Comparison of ENCODE assay signal across 15 mouse cellular contexts in the genomic region with DNA sequence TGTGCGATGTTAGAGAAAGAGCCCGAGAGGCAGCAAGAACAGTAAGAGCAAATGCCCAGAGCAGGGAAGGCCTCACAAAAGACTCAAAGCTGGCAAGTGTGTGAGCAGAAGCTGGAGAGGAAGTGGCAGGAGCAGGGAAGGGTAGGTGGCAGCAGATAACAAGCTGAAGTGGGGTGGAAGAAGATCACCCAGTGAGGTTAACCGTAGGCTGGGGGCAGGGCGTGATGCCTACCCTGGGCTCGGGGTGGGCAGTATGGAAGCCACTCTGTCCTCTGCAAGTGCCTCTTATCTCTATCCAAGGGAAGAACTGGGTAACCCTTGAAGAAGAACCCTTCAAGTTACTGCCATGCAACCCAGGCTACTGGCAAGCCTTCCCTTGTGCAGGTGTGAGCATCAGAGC.
"Had no signal": no experiment of that assay in that cellular context is flagged by ENCODE, and none has a peak within 500 bp of the region (broad histone marks: within the 10 kb centered on the region; RNA-seq: fewer than 3 reads in every experiment).

No protein-coding gene starts in this region.

- H3K27ac ChIP-seq: kidney, embryonic 15.5 days; left cerebral cortex, adult 2 months; liver, embryonic 13.5 days; midbrain, embryonic 10.5 days; midbrain, embryonic 13.5 days had no signal

- H3K36me3 ChIP-seq: kidney, embryonic 15.5 days; liver, embryonic 13.5 days; midbrain, embryonic 10.5 days; midbrain, embryonic 13.5 days had no signal

- H3K27me3 ChIP-seq: liver, embryonic 13.5 days; midbrain, embryonic 13.5 days had no signal

- H3K4me2 ChIP-seq: kidney, embryonic 15.5 days; liver, embryonic 13.5 days; midbrain, embryonic 13.5 days had no signal

- H3K4me3 ChIP-seq: kidney, embryonic 15.5 days; left cerebral cortex, adult 2 months; liver, embryonic 13.5 days; midbrain, embryonic 10.5 days; midbrain, embryonic 13.5 days had no signal

- H3K9me3 ChIP-seq: kidney, embryonic 15.5 days; liver, embryonic 13.5 days; midbrain, embryonic 10.5 days; midbrain, embryonic 13.5 days had no signal

- H3K4me1 ChIP-seq: kidney, embryonic 15.5 days; liver, embryonic 13.5 days; midbrain, embryonic 13.5 days had no signal

- H3K9ac ChIP-seq: kidney, embryonic 15.5 days; liver, embryonic 13.5 days; midbrain, embryonic 13.5 days had no signal

- ATAC-seq: intestine, postnatal 0 days; midbrain, embryonic 13.5 days had no signal

- DNase-seq: kidney, adult 2 months; kidney, postnatal 10 days; kidney, postnatal 36 days; layer of hippocampus, postnatal 36 days; liver, embryonic 13.5 days; lung, adult 2 months; lung, postnatal 14 days; lung, postnatal 4 days; right cerebral cortex, postnatal 25 days; spleen, adult 18-20 months had no signal
